Mouse (Mus musculus) liver, adult 2 months (tissue): ENCODE results near the gene Slc25a47. TPM values are rescaled to one million over a fixed set of nuclear protein-coding genes. Genes with fewer than 3 reads are reported as not detected.

Experiments
- DNase-seq: peaks from one replicate; pipeline ENCODE4 v3.0.0-alpha.2; 2011; ENCODE audit warnings: low read depth, low spot score; ENCODE audit errors: extremely low read depth
- H3K27ac ChIP-seq: fragments of 200-500 bp; replicated peaks from 2 replicates; pipeline ENCODE4 v1.5.1; 2012; ENCODE audit warnings: low read depth, mild to moderate bottlenecking, control low read depth, inconsistent platforms, low read length; ENCODE audit not compliant: insufficient read depth
- H3K27me3 ChIP-seq: fragments of 200-500 bp; 2 replicates; pipeline ENCODE4 v1.6.1; 2012; ENCODE audit warnings: mild to moderate bottlenecking, moderate library complexity, low read length, inconsistent platforms; ENCODE audit not compliant: control insufficient read depth, insufficient read depth
- H3K36me3 ChIP-seq: fragments of 200-500 bp; 2 replicates; pipeline ENCODE4 v1.6.1; 2012; ENCODE audit warnings: low read length, inconsistent platforms; ENCODE audit not compliant: control insufficient read depth, insufficient read depth
- H3K4me1 ChIP-seq: fragments of 200-500 bp; 2 replicates; pipeline ENCODE4 v1.6.1; 2011; ENCODE audit warnings: low read length; ENCODE audit not compliant: control insufficient read depth, insufficient read depth
- H3K4me3 ChIP-seq: fragments of 200-500 bp; 2 replicates; pipeline ENCODE4 v1.5.1; 2011; ENCODE audit warnings: low read depth, mild to moderate bottlenecking, control low read depth, low read length, moderate library complexity; ENCODE audit not compliant: insufficient read depth
- H3K79me2 ChIP-seq: fragments of 200-500 bp; 2 replicates; pipeline ENCODE4 v1.6.1; 2012; ENCODE audit warnings: inconsistent platforms, mild to moderate bottlenecking, low read length, moderate library complexity; ENCODE audit not compliant: control insufficient read depth, insufficient read depth
- H3K9ac ChIP-seq: fragments of 200-500 bp; 2 replicates; pipeline ENCODE4 v1.6.1; 2012; ENCODE audit warnings: low read depth, mild to moderate bottlenecking, control low read depth, inconsistent platforms, low read length
- CTCF ChIP-seq: fragments of 200-500 bp; IDR thresholded peaks from 2 replicates; pipeline ENCODE4 v1.5.1; 2011; ENCODE audit warnings: low read depth, low read length, control low read depth
- POLR2A ChIP-seq: fragments of 200-500 bp; IDR thresholded peaks from 2 replicates; pipeline ENCODE4 v1.6.1; 2011; ENCODE audit warnings: low read length, control low read depth; ENCODE audit not compliant: insufficient read depth; ENCODE audit errors: extremely low read depth
- WGBS: fragments of 180-500 bp; shearing (Covaris S2); methylation state at CpG from one replicate; pipeline ENCODE4 v1.1.7; 2018; 5-methylcytosine and 5-hydroxymethylcytosine counted together
- polyA plus RNA-seq: library from polyadenylated mRNA; depleted of rRNA; stranded (reverse); fragments of >200 nt; gene quantifications from 2 replicates; pipeline ENCODE4 v1.2.3, GENCODE M21; 2012; rRNA removed
- total RNA-seq: library from RNA; depleted of rRNA; stranded (reverse); fragments of >200 nt; gene quantifications from 2 replicates; pipeline ENCODE4 v1.2.3, GENCODE M21; 2014; rRNA removed

Gene Slc25a47
- total and polyA plus RNA-seq, 2 experiments: 616 to 626 TPM

GRCm38 (mm10) chr12:108902940-108903339, 67.1 kb downstream of the Slc25a47 start:
- Histone ChIP-seq H3K4me3 (no peak overlapping the region), H3K27ac (no peak overlapping the region), H3K9ac (no peak overlapping the region), H3K27me3 (no peaks in the 10 kb centered on the region), H3K36me3 (no peaks in the 10 kb centered on the region), H3K79me2 (no peaks in the 10 kb centered on the region), H3K4me1 (no peaks in the 10 kb centered on the region)
- DNase-seq: peak; percentile 27
- 46% methylated on average over 8 of the region's 8 CpGs for WGBS
- TF ChIP-seq POLR2A (no peak), CTCF (peak; percentile 91)

DNA sequence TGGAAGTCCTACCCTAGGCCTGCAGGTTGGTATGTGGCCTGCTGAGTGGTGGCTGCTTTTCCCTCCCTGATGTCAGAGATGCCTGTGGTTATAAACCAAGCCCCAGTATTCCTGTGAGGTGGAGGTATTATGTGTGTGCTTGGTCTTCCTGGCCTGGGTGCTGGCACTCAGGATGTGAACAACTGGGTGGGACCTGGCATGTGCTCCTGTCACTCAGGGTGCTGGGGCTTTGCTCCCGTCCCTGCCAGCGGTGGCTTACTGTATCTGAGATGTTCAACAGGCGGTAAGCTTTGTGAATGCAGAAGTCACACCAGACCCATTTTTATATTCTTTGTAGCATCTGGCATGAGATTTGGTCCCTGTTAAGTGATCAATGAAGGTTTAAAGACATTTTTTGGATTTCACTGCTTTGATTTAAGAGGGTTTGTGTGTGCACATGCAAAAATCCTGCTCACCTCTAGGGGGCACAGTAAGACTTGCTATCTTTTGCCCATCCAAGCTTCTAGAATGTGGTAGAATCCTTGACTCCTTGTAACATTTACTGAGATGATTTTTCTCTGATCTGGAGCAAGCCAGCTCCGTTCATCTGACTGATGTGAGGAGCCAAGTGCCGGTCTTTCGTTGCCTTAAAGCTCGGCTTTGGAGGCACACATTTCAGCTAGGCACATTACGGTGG, 67.9 kb downstream of the Slc25a47 start:
- H3K4me1 ChIP-seq: no peaks in the 10 kb centered on the region
- H3K79me2 ChIP-seq: no peaks in the 10 kb centered on the region
- H3K27me3 ChIP-seq: no peaks in the 10 kb centered on the region
- H3K4me3 ChIP-seq: no peak overlapping the region
- H3K9ac ChIP-seq: no peak overlapping the region
- no peaks in the 10 kb centered on the region for H3K36me3 ChIP-seq
- WGBS: 90% methylated on average over 8 of the region's 8 CpGs
- peak; percentile 39 for DNase-seq
- no peak for TF ChIP-seq POLR2A
- peak; percentile 30; the same call in 1 of the 2 replicates for TF ChIP-seq CTCF
- no peak overlapping the region for H3K27ac ChIP-seq

- TF ChIP-seq CTCF (no peak), POLR2A (no peak)
- no peak for DNase-seq
- H3K27me3 ChIP-seq: no peaks in the 10 kb centered on the region
- H3K9ac ChIP-seq: no peak overlapping the region
- no peaks in the 10 kb centered on the region for H3K79me2 ChIP-seq
- H3K36me3 ChIP-seq: no peaks in the 10 kb centered on the region
- H3K27ac ChIP-seq: no peak overlapping the region
- H3K4me3 ChIP-seq: no peak overlapping the region
- 74% methylated on average over 8 of the region's 8 CpGs for WGBS
- H3K4me1 ChIP-seq: no peaks in the 10 kb centered on the region
Measured at GRCm38 (mm10) chr12:108904276-108904653, 68.4 kb downstream of the Slc25a47 start.

DNA sequence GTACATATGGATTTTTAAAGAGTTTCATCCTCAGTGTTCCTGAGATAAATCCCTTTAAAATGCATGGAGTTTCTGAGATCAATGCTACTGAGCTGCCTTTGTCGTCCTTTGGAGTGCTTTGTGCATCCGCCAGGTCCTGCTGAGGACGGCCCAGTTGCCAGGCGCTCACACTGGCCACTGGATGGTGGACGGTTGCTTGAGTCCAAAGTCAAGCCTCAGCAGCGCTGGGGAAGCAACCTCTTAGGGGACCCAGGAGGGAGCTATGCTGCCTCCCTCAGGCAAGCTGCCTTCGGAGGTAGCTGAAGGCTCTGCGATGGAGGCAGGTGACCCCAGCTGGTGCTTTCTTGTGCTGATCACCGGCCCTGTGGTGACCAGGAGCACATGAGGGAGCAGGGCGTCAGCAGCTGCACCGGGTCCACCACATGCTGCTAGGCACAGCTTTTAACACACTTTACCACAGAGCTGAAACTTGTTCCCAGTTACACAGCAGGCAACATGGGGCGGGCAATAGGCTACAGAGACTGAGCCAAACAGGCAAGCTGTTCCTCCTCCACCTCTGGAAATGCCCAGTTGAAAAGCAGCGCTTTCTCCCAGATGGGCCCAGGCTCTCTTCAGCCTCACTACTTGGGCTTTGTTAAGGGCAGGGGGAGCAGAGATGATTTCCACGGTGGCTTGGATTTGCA, 69.9 kb downstream of the Slc25a47 start:
- H3K79me2 ChIP-seq: no peaks in the 10 kb centered on the region
- no peak overlapping the region for H3K9ac ChIP-seq
- TF ChIP-seq CTCF (no peak), POLR2A (no peak)
- no peaks in the 10 kb centered on the region for H3K27me3 ChIP-seq
- no peak overlapping the region for H3K27ac ChIP-seq
- DNase-seq: no peak
- no peaks in the 10 kb centered on the region for H3K4me1 ChIP-seq
- WGBS: 70% methylated on average over 14 of the region's 14 CpGs
- no peaks in the 10 kb centered on the region for H3K36me3 ChIP-seq
- H3K4me3 ChIP-seq: no peak overlapping the region

DNA sequence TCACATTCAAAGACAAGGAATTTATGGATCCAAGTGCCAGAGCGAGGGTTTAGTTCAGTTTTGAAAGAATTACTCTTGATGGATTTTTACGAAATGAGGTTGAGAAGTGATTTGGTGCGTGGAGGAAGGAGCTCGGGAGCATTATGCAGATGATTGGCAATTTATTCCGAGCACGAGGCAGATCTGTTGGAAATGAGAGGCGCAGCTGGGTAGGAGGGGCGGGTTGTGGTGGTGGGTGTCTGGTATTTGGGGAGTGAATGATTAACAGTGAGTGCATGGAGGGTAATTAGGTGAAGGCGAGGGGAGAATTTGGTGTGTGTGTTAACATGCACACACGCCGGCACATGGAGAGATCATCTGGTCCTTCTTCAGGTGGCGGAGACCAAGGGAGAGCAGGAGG, 70.6 kb downstream of the Slc25a47 start:
- Histone ChIP-seq H3K79me2 (no peaks in the 10 kb centered on the region), H3K9ac (no peak overlapping the region), H3K4me3 (no peak overlapping the region), H3K4me1 (no peaks in the 10 kb centered on the region), H3K27me3 (no peaks in the 10 kb centered on the region), H3K36me3 (no peaks in the 10 kb centered on the region), H3K27ac (no peak overlapping the region)
- DNase-seq: no peak
- TF ChIP-seq POLR2A (no peak), CTCF (no peak)
- 95% methylated on average over 12 of the region's 12 CpGs for WGBS

Other genes with a start within 250 kb of the Slc25a47 start
- gene Degs2, start 133.7 kb upstream of the Slc25a47 start, total RNA-seq: 0.07 and 0.65 TPM in 2 replicates
- gene Degs2, start 133.7 kb upstream of the Slc25a47 start, polyA plus RNA-seq: 0.11 and 0.29 TPM in 2 replicates
- 19.6 and 24.8 TPM in 2 replicates for gene Yy1, start 43.1 kb upstream of the Slc25a47 start, total RNA-seq
- gene Yy1, start 43.1 kb upstream of the Slc25a47 start, polyA plus RNA-seq: 10.3 and 11.6 TPM in 2 replicates
- gene Slc25a29, start 163 bp upstream of the Slc25a47 start, total RNA-seq: 1.9 and 2.1 TPM in 2 replicates
- 5.2 and 5.4 TPM in 2 replicates for gene Slc25a29, start 163 bp upstream of the Slc25a47 start, polyA plus RNA-seq
- gene Wdr25, start 57.6 kb downstream of the Slc25a47 start, total RNA-seq: 9.3 and 11.4 TPM in 2 replicates
- 9.4 and 11.6 TPM in 2 replicates for gene Wdr25, start 57.6 kb downstream of the Slc25a47 start, polyA plus RNA-seq
- 11.7 and 14.2 TPM in 2 replicates for gene Wars, start 58.1 kb downstream of the Slc25a47 start, total RNA-seq
- gene Wars, start 58.1 kb downstream of the Slc25a47 start, polyA plus RNA-seq: 20.2 and 24.3 TPM in 2 replicates
- 0.07 TPM in 1 of 2 replicates, not detected in the other for gene Begain, start 232.2 kb downstream of the Slc25a47 start, total RNA-seq
- gene Begain, start 232.2 kb downstream of the Slc25a47 start, polyA plus RNA-seq: not detected in 2 replicates